Mouse (Mus musculus): Measurements from ENCODE around the gene Cenpx. TPM values are rescaled to one million over a fixed set of nuclear protein-coding genes. Genes with fewer than 3 reads are reported as not detected.

Gene Cenpx
- polyA plus RNA-seq, 1 experiment = 109 TPM

GRCm38 (mm10) chr11:120703696-120704454 is 9.7 kb downstream of the Cenpx start:
- Histone ChIP-seq H3K4me1 (ENCODE audit: control insufficient read depth, insufficient read depth, low read length) (peaks cover 16% of the 10 kb centered on the region), H3K27ac (ENCODE audit: insufficient read depth, low read depth, low read length) (no peak overlapping the region), H3K4me3 (ENCODE audit: insufficient read depth, low read length) (no peak overlapping the region)
- TF ChIP-seq POLR2A (IDR thresholded peaks at IDR 0.05; ENCODE audit: borderline replicate concordance, low read depth, low read length) (no peak), CTCF (IDR thresholded peaks at IDR 0.05; ENCODE audit: low read depth, low read length) (no peak)

DNA sequence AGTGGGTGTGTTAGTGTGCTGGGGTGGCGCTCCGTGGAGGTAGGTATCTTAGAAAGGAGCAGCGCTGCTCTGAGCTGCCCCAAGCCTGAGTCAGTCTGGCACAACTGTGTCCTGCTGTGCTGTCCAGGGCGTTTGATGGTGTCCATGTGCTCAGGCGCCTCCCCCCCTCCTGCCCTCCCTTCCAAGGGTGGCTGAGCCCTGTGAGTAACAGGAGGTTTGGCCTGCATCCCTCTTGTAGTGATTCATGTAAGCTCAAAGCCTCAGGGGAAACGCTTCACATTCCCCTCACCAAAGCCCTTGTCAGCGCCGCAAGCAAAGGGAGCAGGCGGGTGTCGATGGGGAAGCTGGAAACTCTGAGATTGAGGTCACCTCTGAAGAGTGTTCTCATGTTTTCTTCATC is 15.8 kb downstream of the Cenpx start:
- H3K4me3 ChIP-seq (ENCODE audit: insufficient read depth, low read length) = no peak overlapping the region
- peaks cover 35% of the 10 kb centered on the region for H3K4me1 ChIP-seq (ENCODE audit: control insufficient read depth, insufficient read depth, low read length)
- H3K27ac ChIP-seq (ENCODE audit: insufficient read depth, low read depth, low read length) = peak overlapping the region; percentile 54
- TF ChIP-seq CTCF (IDR thresholded peaks at IDR 0.05; ENCODE audit: low read depth, low read length) = no peak
- no peak for TF ChIP-seq POLR2A (IDR thresholded peaks at IDR 0.05; ENCODE audit: borderline replicate concordance, low read depth, low read length)

DNA sequence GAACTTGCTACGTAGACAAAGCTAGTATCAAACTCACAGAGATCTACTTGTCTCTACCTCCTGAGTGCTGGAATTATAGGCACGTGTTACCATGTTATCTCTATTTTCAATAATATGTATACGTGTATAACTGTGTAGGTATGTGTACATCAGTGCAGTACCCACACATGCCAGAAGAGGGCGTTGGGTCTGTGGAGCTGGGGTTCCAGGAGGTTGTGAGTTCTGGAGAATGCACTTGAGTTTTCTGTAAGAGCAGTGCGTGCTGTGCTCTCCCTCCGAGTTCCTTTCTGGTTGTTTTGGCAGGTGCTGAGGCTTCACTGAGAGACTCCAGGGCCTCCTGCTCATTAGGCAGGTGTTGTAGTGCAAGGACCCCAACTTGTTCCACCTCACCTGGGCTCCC is 17.0 kb downstream of the Cenpx start:
- TF ChIP-seq CTCF (IDR thresholded peaks at IDR 0.05; ENCODE audit: low read depth, low read length) (peak; percentile 25; the same call in 1 of the 2 replicates), POLR2A (IDR thresholded peaks at IDR 0.05; ENCODE audit: borderline replicate concordance, low read depth, low read length) (no peak)
- H3K4me3 ChIP-seq (ENCODE audit: insufficient read depth, low read length) = no peak overlapping the region
- peaks cover 45% of the 10 kb centered on the region for H3K4me1 ChIP-seq (ENCODE audit: control insufficient read depth, insufficient read depth, low read length)

GRCm38 (mm10) chr11:120695641-120696040 is 17.9 kb downstream of the Cenpx start:
- TF ChIP-seq CTCF (IDR thresholded peaks at IDR 0.05; ENCODE audit: low read depth, low read length) (no peak), POLR2A (IDR thresholded peaks at IDR 0.05; ENCODE audit: borderline replicate concordance, low read depth, low read length) (no peak)
- Histone ChIP-seq H3K27ac (ENCODE audit: insufficient read depth, low read depth, low read length) (no peak overlapping the region), H3K4me1 (ENCODE audit: control insufficient read depth, insufficient read depth, low read length) (peaks cover 44% of the 10 kb centered on the region), H3K4me3 (ENCODE audit: insufficient read depth, low read length) (no peak overlapping the region)

More for the DNA sequence above, 17.0 kb downstream of the Cenpx start:
- no peak overlapping the region for H3K27ac ChIP-seq (ENCODE audit: insufficient read depth, low read depth, low read length)

DNA sequence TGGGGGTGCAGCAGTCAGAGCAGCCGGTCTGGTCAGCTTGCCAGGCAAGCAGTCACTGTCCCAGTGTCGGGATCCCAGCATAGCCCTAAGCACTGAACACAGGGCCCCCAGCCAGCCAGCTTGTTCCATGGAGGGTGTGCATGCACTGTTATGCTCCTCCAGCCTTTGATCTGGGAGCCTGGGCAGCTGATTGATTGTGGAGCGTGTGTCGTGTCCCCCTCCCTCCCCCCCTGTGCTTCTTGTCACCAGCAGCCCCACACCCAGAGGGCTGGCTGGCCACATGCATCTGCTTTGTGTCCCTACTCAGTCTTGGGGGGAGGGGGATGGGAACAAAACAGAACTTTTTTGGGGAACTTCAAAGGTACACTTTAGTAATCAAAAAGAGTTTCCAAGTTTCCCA is 18.4 kb downstream of the Cenpx start:
- no peak for TF ChIP-seq CTCF (IDR thresholded peaks at IDR 0.05; ENCODE audit: low read depth, low read length)
- no peak for TF ChIP-seq POLR2A (IDR thresholded peaks at IDR 0.05; ENCODE audit: borderline replicate concordance, low read depth, low read length)
- Histone ChIP-seq H3K4me1 (ENCODE audit: control insufficient read depth, insufficient read depth, low read length) (peaks cover 43% of the 10 kb centered on the region), H3K27ac (ENCODE audit: insufficient read depth, low read depth, low read length) (no peak overlapping the region), H3K4me3 (ENCODE audit: insufficient read depth, low read length) (no peak overlapping the region)

GRCm38 (mm10) chr11:120693461-120693860 is 20.1 kb downstream of the Cenpx start:
- no peak overlapping the region for H3K27ac ChIP-seq (ENCODE audit: insufficient read depth, low read depth, low read length)
- TF ChIP-seq POLR2A (IDR thresholded peaks at IDR 0.05; ENCODE audit: borderline replicate concordance, low read depth, low read length) (no peak), CTCF (IDR thresholded peaks at IDR 0.05; ENCODE audit: low read depth, low read length) (no peak)
- H3K4me1 ChIP-seq (ENCODE audit: control insufficient read depth, insufficient read depth, low read length) = peaks cover 42% of the 10 kb centered on the region
- H3K4me3 ChIP-seq (ENCODE audit: insufficient read depth, low read length) = no peak overlapping the region

DNA sequence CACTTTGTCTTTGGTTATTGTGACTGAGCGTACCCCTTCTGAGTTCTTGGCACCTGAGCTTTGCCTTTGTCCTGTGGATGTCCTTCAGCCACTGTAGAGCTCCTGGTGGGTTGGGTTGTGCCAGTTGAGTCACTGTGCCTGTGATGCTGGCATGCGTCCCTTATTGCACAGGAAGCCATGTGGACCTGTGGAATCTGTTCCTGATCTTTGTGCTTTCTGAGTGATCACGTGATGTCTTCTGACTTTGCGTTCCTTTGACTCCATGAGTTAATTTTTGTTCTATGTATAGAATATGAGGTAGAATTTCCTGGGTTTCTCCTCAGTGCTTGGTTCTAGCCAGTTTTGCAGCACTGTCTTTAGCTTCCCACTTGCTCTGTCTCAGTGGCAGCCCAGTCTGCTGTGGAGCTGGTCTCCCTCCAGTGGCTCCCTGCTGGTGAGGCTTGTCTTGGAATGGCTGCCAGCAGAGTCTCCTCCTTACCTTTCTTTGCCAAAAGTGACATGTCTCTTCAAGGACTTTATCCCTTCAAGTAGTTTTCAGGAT is 21.0 kb downstream of the Cenpx start:
- no peak overlapping the region for H3K4me3 ChIP-seq (ENCODE audit: insufficient read depth, low read length)
- TF ChIP-seq POLR2A (IDR thresholded peaks at IDR 0.05; ENCODE audit: borderline replicate concordance, low read depth, low read length) (no peak), CTCF (IDR thresholded peaks at IDR 0.05; ENCODE audit: low read depth, low read length) (no peak)
- H3K4me1 ChIP-seq (ENCODE audit: control insufficient read depth, insufficient read depth, low read length) = peaks cover 35% of the 10 kb centered on the region
- peak overlapping the region; percentile 28 for H3K27ac ChIP-seq (ENCODE audit: insufficient read depth, low read depth, low read length)

- peak overlapping the region; percentile 24; the same call in 1 of the 2 replicates for H3K27ac ChIP-seq (ENCODE audit: insufficient read depth, low read depth, low read length)
- no peak overlapping the region for H3K4me3 ChIP-seq (ENCODE audit: insufficient read depth, low read length)
- no peak for TF ChIP-seq POLR2A (IDR thresholded peaks at IDR 0.05; ENCODE audit: borderline replicate concordance, low read depth, low read length)
- no peak for TF ChIP-seq CTCF (IDR thresholded peaks at IDR 0.05; ENCODE audit: low read depth, low read length)
- H3K4me1 ChIP-seq (ENCODE audit: control insufficient read depth, insufficient read depth, low read length) = peaks cover 27% of the 10 kb centered on the region
These were observed 24.2 kb downstream of the Cenpx start for GRCm38 (mm10) chr11:120689365-120689764.

GRCm38 (mm10) chr11:120686650-120687272 is 26.8 kb downstream of the Cenpx start:
- Histone ChIP-seq H3K4me3 (ENCODE audit: insufficient read depth, low read length) (no peak overlapping the region), H3K27ac (ENCODE audit: insufficient read depth, low read depth, low read length) (no peak overlapping the region), H3K4me1 (ENCODE audit: control insufficient read depth, insufficient read depth, low read length) (peaks cover 22% of the 10 kb centered on the region)
- TF ChIP-seq POLR2A (IDR thresholded peaks at IDR 0.05; ENCODE audit: borderline replicate concordance, low read depth, low read length) (no peak), CTCF (IDR thresholded peaks at IDR 0.05; ENCODE audit: low read depth, low read length) (no peak)

DNA sequence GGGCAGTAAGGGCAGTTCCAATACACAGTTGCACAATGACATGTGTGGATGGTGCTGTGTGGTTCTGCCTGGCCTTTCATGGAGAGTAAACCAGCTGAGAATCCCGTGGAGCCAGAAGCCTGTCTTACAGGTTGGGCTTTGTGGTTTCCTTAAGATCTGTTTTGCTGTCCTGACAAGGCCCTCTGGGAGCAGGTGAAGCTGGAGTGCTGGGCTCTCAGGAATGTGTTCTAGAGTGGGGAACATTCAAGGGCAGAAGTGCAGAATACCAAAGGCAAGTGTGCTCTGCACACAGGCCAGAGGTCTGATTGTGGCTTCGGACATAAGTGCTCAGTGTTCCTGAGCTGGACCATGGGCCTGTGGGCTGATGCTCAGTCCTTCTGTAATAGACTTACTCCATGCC is 28.9 kb downstream of the Cenpx start:
- no peak overlapping the region for H3K27ac ChIP-seq (ENCODE audit: insufficient read depth, low read depth, low read length)

More for the DNA sequence above, 28.9 kb downstream of the Cenpx start:
- TF ChIP-seq CTCF (IDR thresholded peaks at IDR 0.05; ENCODE audit: low read depth, low read length) (no peak), POLR2A (IDR thresholded peaks at IDR 0.05; ENCODE audit: borderline replicate concordance, low read depth, low read length) (no peak)
- Histone ChIP-seq H3K4me1 (ENCODE audit: control insufficient read depth, insufficient read depth, low read length) (peaks cover 18% of the 10 kb centered on the region), H3K4me3 (ENCODE audit: insufficient read depth, low read length) (no peak overlapping the region)

Measured in bone marrow macrophage, adult 2 months (primary cell).